ENCODE assay signal across 25 mouse cellular contexts in genomic region chr13:99228821-99229570, GRCm38 (mm10). TPM values are rescaled to one million over a fixed set of nuclear protein-coding genes. Genes with fewer than 3 reads are reported as not detected.
DNase-seq lines count a peak whose midpoint lies in the region; ATAC-seq and TF ChIP-seq lines count a peak whose summit lies in the region.
"Had no signal": no experiment of that assay in that cellular context is flagged by ENCODE, and none has a peak within 500 bp of the region (broad histone marks: within the 10 kb centered on the region; RNA-seq: fewer than 3 reads in every experiment).

No protein-coding gene starts in this region.

- TF ChIP-seq CTCF in gastrocnemius, adult 2 months (IDR thresholded peaks at IDR 0.05) = no peak

- WGBS in heart, embryonic 15.5 days = 95% methylated on average over 35 of the region's 35 CpGs
- 97% methylated on average over 35 of the region's 35 CpGs for WGBS in kidney, embryonic 16.5 days

- intact Hi-C loops in gastrocnemius, adult 2 months (cut with DNase I) = no loop called here

- peaks cover 41% of the 10 kb centered on the region for H3K4me1 ChIP-seq in heart, embryonic 15.5 days (replicated peaks)
- H3K4me1 ChIP-seq in kidney, embryonic 16.5 days (ENCODE audit: insufficient read depth, low read length) = peaks cover 14% of the 10 kb centered on the region
- H3K4me1 ChIP-seq: midbrain, embryonic 12.5 days; neural tube, embryonic 15.5 days had no signal

- no peaks in the 10 kb centered on the region for H3K27me3 ChIP-seq in heart, embryonic 15.5 days
- no peaks in the 10 kb centered on the region for H3K27me3 ChIP-seq in kidney, embryonic 16.5 days (ENCODE audit: insufficient read depth, low read length)
- H3K27me3 ChIP-seq: embryonic facial prominence, embryonic 15.5 days; limb, embryonic 13.5 days; liver, embryonic 13.5 days; midbrain, embryonic 12.5 days; neural tube, embryonic 15.5 days had no signal

- H3K27ac ChIP-seq in gastrocnemius, adult 2 months = peak overlapping the region; percentile 86
- 0 out of 2 replicates have a peak overlapping the region, but pooled peaks have one; percentile 3 for H3K27ac ChIP-seq in heart, embryonic 15.5 days
- H3K27ac ChIP-seq in kidney, embryonic 16.5 days (ENCODE audit: low read length) = 0 out of 2 replicates have a peak overlapping the region, but pooled peaks have one; percentile 51
- H3K27ac ChIP-seq: embryonic facial prominence, embryonic 15.5 days; hindbrain, postnatal 0 days; limb, embryonic 13.5 days; liver, embryonic 13.5 days; macrophage; midbrain, embryonic 12.5 days; neural tube, embryonic 15.5 days had no signal

- H3K9me3 ChIP-seq in heart, embryonic 15.5 days (replicated peaks) = no peaks in the 10 kb centered on the region
- H3K9me3 ChIP-seq in kidney, embryonic 16.5 days (ENCODE audit: low read length) = no peaks in the 10 kb centered on the region
- H3K9me3 ChIP-seq: embryonic facial prominence, embryonic 15.5 days; G1E; limb, embryonic 13.5 days; liver, embryonic 13.5 days; midbrain, embryonic 12.5 days; neural tube, embryonic 15.5 days had no signal

- H3K4me3 ChIP-seq in gastrocnemius, adult 2 months = no peak overlapping the region
- no peak overlapping the region for H3K4me3 ChIP-seq in heart, embryonic 15.5 days
- no peak overlapping the region for H3K4me3 ChIP-seq in kidney, embryonic 16.5 days (ENCODE audit: low read length)
- H3K4me3 ChIP-seq: embryonic facial prominence, embryonic 15.5 days; limb, embryonic 13.5 days; liver, embryonic 13.5 days; midbrain, embryonic 12.5 days; neural tube, embryonic 15.5 days had no signal

- no peak overlapping the region for H3K4me2 ChIP-seq in heart, embryonic 15.5 days
- H3K4me2 ChIP-seq in kidney, embryonic 16.5 days (replicated peaks; ENCODE audit: low read depth, low read length) = no peak overlapping the region
- H3K4me2 ChIP-seq: embryonic facial prominence, embryonic 15.5 days; limb, embryonic 13.5 days; liver, embryonic 13.5 days; lung, embryonic 14.5 days; midbrain, embryonic 12.5 days; neural tube, embryonic 15.5 days had no signal

- no peak for ATAC-seq in heart, embryonic 15.5 days (replicated peaks; ENCODE audit: insufficient number of reproducible peaks, insufficient read depth, low FRiP score, low read depth)
- no peak for ATAC-seq in kidney, embryonic 16.5 days (ENCODE audit: low FRiP score, low TSS enrichment)
- ATAC-seq: CD4-positive, CD25-positive, alpha-beta regulatory T cell, adult 4 months; hindbrain, postnatal 0 days had no signal

- no peak for DNase-seq in gastrocnemius, adult 2 months
- no peak for DNase-seq in gastrocnemius, adult 8-10 months (ENCODE audit: low spot score in 2 of 2)
- DNase-seq in heart, adult 8-10 months (ENCODE audit: low spot score) = no peak
- no peak for DNase-seq in kidney, postnatal 4 days
- DNase-seq in ZHBTc4 (ENCODE audit: low read depth, low spot score) = peak; percentile 38
- DNase-seq: adrenal gland, postnatal 25 days; cerebellum, adult 11-12 months; cerebellum, postnatal 14 days; kidney, adult 18-20 months; liver, embryonic 13.5 days; lung, embryonic 14.5 days; right cerebral cortex, postnatal 14 days; spleen, adult 18-20 months; thymus, postnatal 25 days had no signal

- H3K9ac ChIP-seq in heart, embryonic 15.5 days = no peak overlapping the region
- H3K9ac ChIP-seq in kidney, embryonic 16.5 days (replicated peaks; ENCODE audit: low read length) = no peak overlapping the region
- H3K9ac ChIP-seq: embryonic facial prominence, embryonic 15.5 days; limb, embryonic 13.5 days; liver, embryonic 13.5 days; lung, embryonic 14.5 days; midbrain, embryonic 12.5 days; neural tube, embryonic 15.5 days had no signal

- H3K36me3 ChIP-seq in heart, embryonic 15.5 days = no peaks in the 10 kb centered on the region
- H3K36me3 ChIP-seq in kidney, embryonic 16.5 days (ENCODE audit: insufficient read depth, low read length) = no peaks in the 10 kb centered on the region
- H3K36me3 ChIP-seq: embryonic facial prominence, embryonic 15.5 days; G1E; limb, embryonic 13.5 days; liver, embryonic 13.5 days; midbrain, embryonic 12.5 days; neural tube, embryonic 15.5 days had no signal

RNA-seq across cellular contexts. Expression of gene Zfp366, which starts 44.4 kb away (rescaled TPM):
- total RNA-seq in gastrocnemius, adult 2 months (2021) = 1 to 10 TPM; 3.1 to 7.8 TPM
- 1 to 10 TPM; 2.2 to 3.6 (median 2.8) TPM for total RNA-seq in gastrocnemius, adult 8-10 months (2022)
- polyA plus RNA-seq in heart, embryonic 15.5 days (2015; fragmentation: Nextera tagmentation; extraction: Ambion mirVana) = 0.58 and 0.62 TPM in 2 replicates
- 10 to 100 TPM in 2 of 4 experiments, 1 to 10 TPM in 2; 7.9 to 12.2 (median 9.7) TPM for total RNA-seq in heart, adult 8-10 months (2022)
- polyA plus RNA-seq in kidney, embryonic 16.5 days (2015; fragmentation: Nextera tagmentation; extraction: Ambion mirVana) = 0.96 and 1.1 TPM in 2 replicates
- total RNA-seq: granulocyte monocyte progenitor cell, adult 5-6 weeks had no signal
- polyA plus RNA-seq: G1E had no signal

Comparison
In these comparisons a context has a peak if more than half of its experiments do, and no peak if none do; other contexts are left out.
1. H3K27ac ChIP-seq: peak in every context shown above with its lines; median percentile 86 in gastrocnemius, adult 2 months; 51 in kidney, embryonic 16.5 days; 3 in heart, embryonic 15.5 days.